Mouse (Mus musculus) spleen, adult 2 months (tissue): ENCODE measurements around the gene Gm14410.
"Not testable (repeated sequence)": the region's sequence is repeated elsewhere in the genome, so short reads cannot be mapped to it uniquely, and the experiment has no call there.

Experiments
- CTCF ChIP-seq: fragments of 200-500 bp; IDR thresholded peaks from 2 replicates; pipeline ENCODE4 v1.5.1; 2011; ENCODE audit warnings: mild to moderate bottlenecking, inconsistent platforms; ENCODE audit not compliant: insufficient read depth, insufficient read length, insufficient replicate concordance; ENCODE audit errors: extremely low read depth
- POLR2A ChIP-seq: fragments of 200-500 bp; IDR thresholded peaks from 2 replicates; pipeline ENCODE4 v1.6.1; 2011; ENCODE audit warnings: low read depth, low read length, inconsistent platforms

DNA sequence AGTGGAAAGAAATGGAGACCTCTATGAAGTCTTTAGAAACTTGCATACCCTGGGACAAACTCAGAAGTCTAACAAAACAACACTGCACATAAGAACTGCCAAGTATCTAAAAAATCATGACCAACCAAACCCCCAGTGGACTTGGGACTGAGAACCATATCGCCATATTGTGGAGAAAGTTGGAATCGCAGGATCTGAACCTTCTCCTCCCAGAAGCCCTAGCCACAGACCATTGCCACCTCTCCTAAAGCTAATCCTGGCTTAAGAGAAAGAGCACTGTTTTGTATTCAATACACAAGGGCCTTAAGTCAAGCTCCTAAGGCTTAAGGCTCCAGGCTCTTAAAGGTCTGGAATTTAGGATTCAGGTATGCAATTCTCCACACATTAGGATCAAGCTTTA lies 41.2 kb upstream of the Gm14410 start:
- TF ChIP-seq CTCF, POLR2A: not testable (repeated sequence)
